Mouse (Mus musculus) embryo, embryonic 9.5 days (tissue): ENCODE results near the gene Gpkow.

Source experiments
- DNase-seq: peaks from one replicate; pipeline ENCODE4 v3.0.0-alpha.2; 2017; ENCODE audit errors: extremely low spot score

The Gpkow gene

GRCm38 (mm10) chrX:7696954-7697381 is at the start of gene Gpkow:
Gene Gpkow (plus strand): TSS chrX:7697131.
- peak; percentile 74 for DNase-seq

DNA sequence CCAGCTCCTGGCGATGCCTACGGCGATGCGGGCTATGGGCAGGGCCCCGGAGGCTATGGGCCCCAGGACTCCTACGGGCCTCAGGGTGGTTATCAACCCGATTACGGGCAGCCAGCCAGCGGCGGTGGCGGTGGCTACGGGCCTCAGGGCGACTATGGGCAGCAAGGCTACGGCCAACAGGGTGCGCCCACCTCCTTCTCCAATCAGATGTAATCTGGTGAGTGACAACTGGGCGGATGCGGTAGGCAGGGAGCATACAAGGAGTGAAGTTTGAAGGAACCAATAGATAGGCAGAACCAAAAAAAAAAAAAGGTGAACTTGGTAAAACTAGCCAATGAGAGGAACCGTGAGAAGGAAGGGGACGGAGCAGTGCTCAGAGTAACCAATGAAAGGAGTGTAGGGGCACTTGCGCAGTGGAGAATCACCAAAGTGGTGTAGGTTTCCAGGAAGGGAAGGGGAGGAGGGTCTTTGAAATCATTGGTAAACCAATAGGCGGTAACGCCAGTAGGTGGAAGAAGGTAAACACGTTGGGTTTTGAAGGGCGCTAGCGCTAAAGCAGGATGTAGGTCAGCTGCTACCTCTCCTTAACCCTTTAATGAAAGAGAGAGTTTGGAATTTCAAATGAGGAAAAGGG is 48.1 kb upstream of the Gpkow start:
- peak; percentile 77 for DNase-seq

DNA sequence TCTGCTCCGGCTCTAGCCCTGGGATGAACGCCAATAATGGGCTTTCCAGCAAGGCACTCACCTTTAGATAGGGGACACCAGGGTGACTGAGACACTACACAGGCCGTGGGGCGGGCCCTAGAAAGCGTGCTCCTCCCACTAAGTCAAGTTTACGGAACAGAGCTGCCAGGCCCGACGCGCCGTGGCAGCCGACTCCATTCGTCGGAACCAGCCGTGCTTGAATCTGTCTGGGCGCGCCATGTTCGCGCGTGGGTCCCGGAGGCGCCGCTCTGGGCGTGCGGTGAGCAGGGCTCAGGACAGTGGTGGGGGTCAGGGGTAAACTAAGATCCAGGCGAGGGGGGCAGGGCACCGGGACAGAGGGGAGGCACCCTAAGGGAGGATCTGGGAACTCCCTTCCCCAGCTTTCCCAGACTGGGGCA is 39.7 kb upstream of the Gpkow start, which contains the start of gene Prickle3:
TSS of gene Prickle3 (plus strand) at position 40 of the 419 bp plus-strand sequence.
- DNase-seq, result no peak

DNA sequence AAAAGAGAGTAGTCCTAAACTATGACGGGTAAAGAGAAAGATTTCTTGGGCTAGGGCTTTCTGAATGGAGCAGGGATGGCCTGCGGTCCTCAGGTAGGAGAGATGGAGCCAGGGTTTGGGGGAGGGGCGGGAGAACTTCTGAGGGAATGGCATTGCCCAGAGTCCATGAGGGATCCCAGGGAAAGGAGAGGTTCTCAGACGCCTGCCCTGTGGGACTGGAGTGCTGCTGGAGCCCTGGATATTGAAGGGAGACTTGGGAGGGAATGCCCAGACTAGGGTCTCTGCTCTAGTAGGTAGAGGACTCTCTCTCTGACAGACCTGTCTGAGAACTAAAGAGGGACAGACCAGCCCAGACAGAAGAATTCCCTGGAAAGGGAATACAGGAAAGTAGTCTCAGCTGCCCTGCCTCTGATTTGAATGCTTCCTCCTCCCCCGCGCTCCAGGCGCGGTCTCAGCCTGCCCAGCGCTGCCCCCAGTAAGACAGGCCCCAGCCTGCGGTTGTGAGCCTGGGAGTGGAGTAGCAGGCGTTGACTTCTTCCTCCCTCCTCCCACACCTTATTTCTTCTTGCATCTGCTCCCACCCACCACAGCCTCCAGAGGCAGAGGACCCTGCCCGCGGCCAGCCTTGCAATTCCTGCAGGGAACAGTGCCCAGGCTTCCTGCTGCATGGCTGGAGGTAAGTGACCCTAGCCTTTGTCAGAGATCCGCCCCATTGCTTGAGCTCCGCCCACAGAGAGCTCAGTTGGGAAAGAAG is 38.7 kb upstream of the Gpkow start:
- DNase-seq, result peak; percentile 63

DNA sequence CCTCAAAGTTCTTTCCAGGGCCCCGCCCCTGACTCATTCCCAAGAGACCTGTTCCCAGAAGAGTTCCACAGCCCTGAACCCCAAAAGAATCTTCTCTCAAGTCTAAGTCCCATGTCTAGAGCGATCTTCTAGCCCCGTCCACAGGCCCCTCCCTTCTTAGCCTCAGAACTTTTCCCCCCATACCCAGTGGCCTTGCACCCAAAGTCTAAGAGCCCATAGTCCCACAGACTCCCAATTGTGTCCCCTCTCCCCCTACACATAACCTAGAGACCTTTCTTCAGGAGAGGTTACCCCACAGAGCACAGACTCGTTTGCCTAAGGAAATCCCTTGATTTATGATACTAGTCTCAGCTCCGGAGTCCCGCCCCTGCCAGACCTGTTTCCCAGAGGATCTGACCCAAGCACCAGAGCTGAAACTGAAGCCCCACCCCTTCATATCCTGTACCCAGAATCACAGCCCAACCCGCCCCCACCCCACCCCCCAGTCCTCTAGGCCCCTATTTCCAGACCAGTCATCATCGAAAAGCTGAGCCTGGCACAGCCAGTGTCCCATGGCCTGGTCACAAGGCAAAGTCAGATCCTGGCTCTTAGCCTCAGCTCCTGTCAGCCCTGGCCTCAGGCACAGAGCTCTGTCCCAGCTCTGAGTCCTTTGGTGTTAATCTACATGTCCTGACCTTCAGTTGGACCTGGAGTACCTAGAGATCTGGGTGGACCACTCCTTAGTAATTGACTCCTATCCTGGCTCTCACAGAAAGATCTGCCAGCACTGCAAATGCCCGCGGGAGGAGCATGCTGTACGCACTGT is 37.9 kb upstream of the Gpkow start:
- no peak for DNase-seq

GRCm38 (mm10) chrX:7661086-7661485 is 35.8 kb upstream of the Gpkow start:
- DNase-seq, result no peak

DNA sequence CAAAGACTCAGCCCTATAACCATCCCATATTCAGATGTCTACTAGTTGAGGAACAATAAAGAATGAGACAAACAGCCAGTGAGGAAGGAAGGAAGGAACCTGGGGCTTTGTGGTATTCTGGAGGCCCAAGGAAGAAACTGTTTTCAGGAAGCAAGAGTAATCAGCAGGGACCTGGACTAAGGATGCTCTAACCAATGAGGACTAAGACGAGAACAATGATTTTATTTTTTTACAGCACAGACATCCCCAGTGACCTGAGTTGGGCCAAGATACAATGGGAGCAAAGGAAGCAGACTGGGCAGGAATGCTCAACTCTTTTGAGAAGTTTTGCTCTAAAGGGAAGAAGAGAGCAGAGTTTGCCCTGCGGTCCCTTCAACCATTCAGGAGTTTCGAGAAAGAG is 34.0 kb upstream of the Gpkow start:
- DNase-seq, result no peak

DNA sequence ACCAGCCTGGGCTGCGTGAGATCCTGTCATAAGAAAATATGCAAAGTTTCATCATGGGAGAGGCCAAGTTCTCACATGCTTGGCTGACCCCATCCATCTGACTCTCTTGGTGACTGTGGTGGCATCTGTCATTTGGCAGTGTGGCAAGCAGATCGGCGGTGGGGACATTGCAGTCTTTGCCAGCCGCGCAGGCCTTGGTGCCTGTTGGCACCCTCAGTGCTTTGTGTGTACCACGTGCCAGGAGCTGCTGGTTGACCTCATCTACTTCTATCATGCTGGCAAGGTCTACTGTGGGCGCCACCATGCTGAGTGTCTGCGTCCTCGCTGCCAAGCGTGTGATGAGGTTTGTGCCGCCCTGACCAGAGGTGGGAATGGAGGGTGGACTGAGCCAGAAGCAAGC is 32.1 kb upstream of the Gpkow start:
- DNase-seq, result no peak

DNA sequence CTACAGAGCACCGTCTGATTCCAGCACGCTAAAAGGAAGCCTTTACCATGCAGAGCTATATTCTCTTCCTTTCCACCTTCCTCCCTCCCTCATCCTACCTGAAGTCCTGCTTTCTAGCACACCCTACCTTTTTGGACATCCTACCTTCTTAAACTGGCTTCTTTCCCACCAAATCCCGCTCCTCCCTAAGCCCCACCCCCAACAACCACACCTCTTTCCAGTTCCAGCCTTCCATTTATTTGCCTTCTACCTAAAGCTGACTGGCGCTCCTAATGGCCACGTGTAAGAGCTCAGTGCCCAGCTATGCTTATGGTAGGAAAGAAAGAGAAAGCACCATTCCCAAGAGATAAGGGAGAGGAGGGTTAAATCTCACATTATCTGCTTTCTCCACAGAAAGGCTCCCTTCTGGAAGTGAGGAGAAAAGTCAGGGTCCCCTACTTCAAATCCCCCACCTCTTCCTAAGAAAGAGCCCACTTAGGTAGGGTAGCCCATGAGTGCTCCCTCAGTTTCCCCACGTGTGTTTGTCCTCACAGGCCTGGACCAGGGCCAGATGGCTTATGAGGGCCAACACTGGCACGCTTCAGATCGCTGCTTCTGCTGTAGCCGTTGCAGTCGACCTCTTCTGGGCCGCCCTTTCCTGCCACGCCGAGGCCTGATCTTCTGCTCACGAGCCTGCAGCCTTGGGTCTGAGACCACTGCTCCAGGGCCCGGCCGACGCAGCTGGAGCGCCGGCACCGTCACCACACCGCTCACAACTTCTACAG is 31.0 kb upstream of the Gpkow start:
- DNase-seq, result no peak

GRCm38 (mm10) chrX:7670390-7670881 is 26.5 kb upstream of the Gpkow start:
- peak; percentile 54 for DNase-seq

- DNase-seq, result peak; percentile 28
Observed at GRCm38 (mm10) chrX:7670921-7671623, 25.9 kb upstream of the Gpkow start, which contains the start of gene Plp2. Gene Plp2 (minus strand): TSS chrX:7671390.

DNA sequence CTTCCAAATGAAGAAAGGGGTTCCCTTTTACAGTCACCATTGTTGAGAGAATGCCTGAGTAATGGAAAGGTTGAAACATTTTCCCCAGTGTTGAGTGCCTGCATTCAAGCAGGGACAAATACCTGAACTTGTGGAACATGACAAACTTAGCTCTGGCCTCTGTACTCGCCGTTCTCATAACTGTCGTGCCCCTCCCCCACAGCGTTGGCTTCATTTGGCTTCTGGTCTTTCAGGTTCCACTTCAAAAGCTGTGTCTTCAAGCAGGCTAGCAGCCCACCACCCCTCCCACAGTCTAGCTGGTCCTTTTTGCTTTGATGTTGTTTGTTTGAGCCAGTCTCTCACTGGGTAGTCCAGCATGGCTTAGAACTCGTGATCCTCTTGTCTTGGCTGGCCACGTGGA is 24.2 kb upstream of the Gpkow start:
- DNase-seq, result no peak

DNA sequence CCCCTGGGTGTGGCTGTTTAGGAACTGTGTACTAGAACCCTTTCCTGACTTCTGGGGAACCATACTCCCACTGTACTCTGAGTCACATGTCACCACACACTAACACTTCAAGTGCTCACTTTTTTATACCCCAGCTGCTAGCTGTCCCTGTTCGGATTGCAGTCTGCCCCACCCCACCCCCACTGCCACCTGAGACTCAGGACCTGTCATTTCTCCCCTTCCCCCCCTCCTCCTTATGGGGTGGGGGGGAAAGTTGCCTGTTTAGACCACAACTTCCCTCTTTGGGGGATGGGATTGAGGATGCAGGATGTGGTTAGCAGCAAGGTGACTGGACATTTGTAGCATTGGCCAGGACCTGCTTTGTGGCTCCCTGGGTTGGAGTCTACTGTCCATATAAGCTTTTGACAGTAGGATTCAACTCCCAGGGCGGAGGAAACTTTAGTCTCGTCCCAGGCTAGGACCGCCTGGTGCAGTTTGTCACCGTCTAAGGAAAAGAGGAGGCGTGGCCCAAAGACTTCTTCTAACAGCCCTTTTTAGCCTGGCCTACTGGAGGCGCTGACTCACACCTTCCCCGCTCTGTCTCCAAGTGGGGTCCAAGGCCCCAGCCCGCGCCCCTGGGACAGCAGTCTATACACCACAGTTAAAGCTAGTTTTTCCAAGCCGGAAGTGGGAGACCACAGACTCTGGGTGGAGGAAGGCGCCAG is 23.2 kb upstream of the Gpkow start:
- no peak for DNase-seq

- peak; percentile 22 for DNase-seq
Observed at GRCm38 (mm10) chrX:7674284-7675000, 22.5 kb upstream of the Gpkow start.

- DNase-seq, result no peak
Observed at GRCm38 (mm10) chrX:7675001-7675380, 21.9 kb upstream of the Gpkow start.

GRCm38 (mm10) chrX:7678986-7679385 is 17.9 kb upstream of the Gpkow start:
- DNase-seq, result no peak

DNA sequence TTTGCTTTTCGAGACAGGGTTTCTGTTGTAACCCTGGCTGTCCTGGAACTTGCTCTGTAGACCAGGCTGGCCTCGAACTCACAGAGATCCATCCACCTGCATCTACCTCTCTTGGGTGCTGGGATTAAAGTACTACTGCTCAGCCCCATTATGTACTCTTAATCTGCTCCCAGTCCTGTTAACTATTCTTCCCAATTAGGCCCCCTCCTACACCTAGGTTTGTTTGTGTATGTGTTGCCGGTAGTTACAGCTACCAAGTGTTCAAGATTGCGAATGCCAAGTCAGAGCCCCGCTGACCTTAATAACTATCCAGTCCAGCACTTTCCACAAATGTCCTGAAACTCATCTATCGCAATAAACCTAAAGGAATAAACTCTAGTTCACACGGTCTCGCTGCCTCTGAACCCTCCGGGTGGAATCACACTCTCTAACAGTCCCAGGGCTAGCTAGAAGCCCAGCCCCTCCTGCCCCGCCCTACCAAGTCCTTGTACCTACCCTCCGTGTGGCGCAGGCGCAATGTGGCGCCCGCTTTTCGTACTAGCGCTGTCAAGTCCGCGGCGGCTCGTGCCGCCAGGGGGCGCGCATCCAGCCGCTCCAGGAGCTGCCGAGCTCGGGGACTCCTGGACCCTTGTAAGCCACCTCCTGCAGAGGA is 17.4 kb upstream of the Gpkow start:
- DNase-seq, result peak; percentile 87

DNA sequence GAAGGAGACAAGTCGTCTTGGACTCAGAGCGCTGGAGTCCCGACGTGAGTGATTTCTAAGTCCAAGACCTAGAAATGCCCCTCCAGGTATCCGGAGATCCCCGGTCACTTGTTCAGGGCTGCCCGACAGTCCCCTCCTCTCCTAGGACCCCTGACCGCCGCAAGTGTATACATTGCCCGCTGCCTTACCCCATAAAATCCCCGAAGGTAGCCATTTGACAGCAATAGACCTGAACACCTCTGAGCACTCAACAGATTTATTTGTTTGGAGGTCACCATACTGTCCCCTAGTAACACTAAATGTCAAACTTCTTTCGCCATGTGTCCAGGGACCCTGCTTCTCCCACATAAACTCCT is 16.9 kb upstream of the Gpkow start:
- DNase-seq, result no peak

DNA sequence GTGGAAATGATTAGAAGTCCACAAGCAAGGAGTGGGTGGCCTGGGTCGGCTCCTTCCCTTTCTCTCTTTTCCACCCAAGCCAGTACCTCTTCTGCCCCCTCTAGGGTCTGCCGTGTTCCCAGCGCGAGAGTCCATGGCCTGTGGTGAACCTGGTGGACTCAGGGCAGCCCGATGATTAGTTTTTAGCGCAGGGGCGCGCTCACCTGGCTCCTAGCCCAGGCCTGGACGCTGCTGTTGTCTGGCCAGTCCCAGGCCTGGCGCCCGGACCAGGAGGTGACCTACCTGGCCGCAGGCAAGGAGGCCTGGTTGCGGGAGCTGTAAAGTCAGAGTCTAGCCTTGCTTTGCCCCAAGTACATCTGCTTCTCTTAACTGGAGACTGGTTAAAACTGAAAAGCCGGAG is 16.1 kb upstream of the Gpkow start, which contains the start of gene Magix:
TSS of gene Magix (minus strand) at position 388 of the 400 bp plus-strand sequence.
- no peak for DNase-seq
